ENCODE assay signal across 24 mouse cellular contexts in genomic region chr5:64673861-64674260, GRCm38 (mm10).
"Had no signal": no experiment of that assay in that cellular context is flagged by ENCODE, and none has a peak within 500 bp of the region (broad histone marks: within the 10 kb centered on the region; RNA-seq: fewer than 3 reads in every experiment).

No protein-coding gene starts in this region.

- H3K4me1 ChIP-seq: heart, embryonic 10.5 days; heart, embryonic 12.5 days; intestine, embryonic 15.5 days; limb, embryonic 10.5 days; limb, embryonic 12.5 days had no signal

- DNase-seq: gastrocnemius, adult 2 months; gastrocnemius, postnatal 10 days; gastrocnemius, postnatal 25 days; heart, adult 18-20 months; heart, postnatal 10 days; heart, postnatal 4 days; liver; liver, embryonic 13.5 days; liver, postnatal 0 days had no signal

- H3K4me2 ChIP-seq: heart, embryonic 12.5 days; hindbrain, embryonic 14.5 days; intestine, embryonic 15.5 days; limb, embryonic 12.5 days; liver, embryonic 11.5 days; liver, embryonic 13.5 days; liver, embryonic 15.5 days had no signal

- H3K9ac ChIP-seq: heart, embryonic 12.5 days; hindbrain, embryonic 14.5 days; intestine, embryonic 15.5 days; limb, embryonic 12.5 days; liver, embryonic 13.5 days; liver, embryonic 15.5 days; liver, postnatal 0 days had no signal

- H3K9me3 ChIP-seq: heart, embryonic 10.5 days; intestine, embryonic 15.5 days; limb, embryonic 10.5 days; liver, embryonic 13.5 days; liver, embryonic 15.5 days had no signal

- H3K36me3 ChIP-seq: heart, embryonic 10.5 days; heart, embryonic 12.5 days; intestine, embryonic 15.5 days; limb, embryonic 10.5 days; limb, embryonic 12.5 days; liver, embryonic 13.5 days; liver, embryonic 15.5 days had no signal

- ATAC-seq: forebrain, embryonic 16.5 days; hindbrain, embryonic 16.5 days; inflammation-experienced regulatory T-cells, adult 6 months; intestine, embryonic 15.5 days; intestine, postnatal 0 days; liver, postnatal 0 days had no signal

- H3K27ac ChIP-seq: gastrocnemius, adult 2 months; heart, embryonic 10.5 days; hindbrain, embryonic 14.5 days; intestine, embryonic 15.5 days; kidney, postnatal 0 days; layer of hippocampus, adult 2 months; left cerebral cortex, adult 2 months; limb, embryonic 10.5 days; limb, embryonic 12.5 days; liver, embryonic 13.5 days; liver, embryonic 15.5 days had no signal

- H3K27me3 ChIP-seq: heart, embryonic 12.5 days; intestine, embryonic 15.5 days; limb, embryonic 12.5 days; liver, embryonic 15.5 days had no signal

- H3K4me3 ChIP-seq: gastrocnemius, adult 2 months; heart, embryonic 10.5 days; heart, embryonic 12.5 days; intestine, embryonic 15.5 days; layer of hippocampus, adult 2 months; left cerebral cortex, adult 2 months; limb, embryonic 10.5 days; limb, embryonic 12.5 days; liver, embryonic 13.5 days; liver, embryonic 15.5 days had no signal
